Mouse (Mus musculus) hindbrain, embryonic 16.5 days (tissue): ENCODE results near the gene Lhfpl3. TPM values are rescaled to one million over a fixed set of nuclear protein-coding genes. Genes with fewer than 3 reads are reported as not detected.

Experiments used
- ATAC-seq: fragments of 200-750 bp; cut with Nextera tagmentation; 2 replicates; pipeline ENCODE4 v1.8.0; 2017; ENCODE audit warnings: moderate TSS enrichment, moderate library complexity
- H3K27ac ChIP-seq: fragments of 300-500 bp; sonication (generic); 2 replicates; pipeline ENCODE4 v1.5.1; 2014; ENCODE audit warnings: low read depth, mild to moderate bottlenecking, control low read depth, low read length, moderate library complexity
- H3K27me3 ChIP-seq: fragments of 300-500 bp; sonication (generic); replicated peaks from 2 replicates; pipeline ENCODE4 v1.6.1; 2014; ENCODE audit warnings: low read length; ENCODE audit not compliant: control insufficient read depth, insufficient read depth
- H3K36me3 ChIP-seq: fragments of 300-500 bp; sonication (generic); 2 replicates; pipeline ENCODE4 v1.6.1; 2014; ENCODE audit warnings: mild to moderate bottlenecking, low read length, moderate library complexity, mixed read lengths; ENCODE audit not compliant: control insufficient read depth, insufficient read depth
- H3K4me1 ChIP-seq: fragments of 300-500 bp; sonication (generic); 2 replicates; pipeline ENCODE4 v1.6.1; 2014; ENCODE audit warnings: low read depth, low read length; ENCODE audit not compliant: control insufficient read depth, insufficient read depth
- H3K4me2 ChIP-seq: fragments of 300-500 bp; sonication (generic); 2 replicates; pipeline ENCODE4 v1.6.1; 2014; ENCODE audit warnings: mild to moderate bottlenecking, low read length, control low read depth, moderate library complexity
- H3K4me3 ChIP-seq: fragments of 300-500 bp; sonication (generic); 2 replicates; pipeline ENCODE4 v1.5.1; 2014; ENCODE audit warnings: mild to moderate bottlenecking, low read length, control low read depth, moderate library complexity
- H3K9ac ChIP-seq: fragments of 300-500 bp; sonication (generic); 2 replicates; pipeline ENCODE4 v1.6.1; 2014; ENCODE audit warnings: low read depth, mild to moderate bottlenecking, control low read depth, low read length, moderate library complexity
- H3K9me3 ChIP-seq: fragments of 300-500 bp; sonication (generic); 2 replicates; pipeline ENCODE4 v1.6.1; 2014; ENCODE audit warnings: mild to moderate bottlenecking, low read length, moderate library complexity; ENCODE audit not compliant: control insufficient read depth
- WGBS: fragments of 180-500 bp; shearing (Covaris S2); extraction: QIAGEN DNeasy Blood & Tissue Kit; methylation state at CpG from one replicate; pipeline ENCODE4 v1.1.7; 2014; 5-methylcytosine and 5-hydroxymethylcytosine counted together
- polyA plus RNA-seq: library from polyadenylated mRNA; unstranded; fragments of >200 nt; fragmentation: Nextera tagmentation; extraction: Ambion mirVana; gene quantifications from 2 replicates; pipeline ENCODE4 v1.2.1, GENCODE M21; 2015

Lhfpl3 gene
- polyA plus RNA-seq, 1 experiment from 2014 or later: 34.5 TPM

- Histone ChIP-seq H3K9me3 (no peaks in the 10 kb centered on the region), H3K36me3 (no peaks in the 10 kb centered on the region), H3K4me1 (no peaks in the 10 kb centered on the region), H3K4me3 (no peak overlapping the region), H3K27me3 (no peaks in the 10 kb centered on the region), H3K9ac (no peak overlapping the region), H3K27ac (no peak overlapping the region), H3K4me2 (no peak overlapping the region)
- 88% methylated on average over 4 of the region's 4 CpGs for WGBS
- ATAC-seq: no peak
Observed at GRCm38 (mm10) chr5:23153210-23153609, 407.4 kb downstream of the Lhfpl3 start.

GRCm38 (mm10) chr5:23154439-23154838 is 408.6 kb downstream of the Lhfpl3 start:
- H3K4me2 ChIP-seq: no peak overlapping the region
- H3K9ac ChIP-seq: no peak overlapping the region
- ATAC-seq: no peak
- no peak overlapping the region for H3K27ac ChIP-seq
- no peaks in the 10 kb centered on the region for H3K9me3 ChIP-seq
- no peaks in the 10 kb centered on the region for H3K4me1 ChIP-seq
- H3K4me3 ChIP-seq: no peak overlapping the region
- 90% methylated on average over 1 of the region's 1 CpGs for WGBS
- H3K36me3 ChIP-seq: no peaks in the 10 kb centered on the region
- H3K27me3 ChIP-seq: no peaks in the 10 kb centered on the region

- Histone ChIP-seq H3K4me3 (no peak overlapping the region), H3K9me3 (no peaks in the 10 kb centered on the region), H3K36me3 (no peaks in the 10 kb centered on the region), H3K4me2 (peak overlapping the region; percentile 14), H3K4me1 (peaks cover 4% of the 10 kb centered on the region), H3K27me3 (no peaks in the 10 kb centered on the region), H3K27ac (peak overlapping the region; percentile 53; the same call in 1 of the 2 replicates), H3K9ac (no peak overlapping the region)
- WGBS: 10% methylated on average over 6 of the region's 6 CpGs
- peak; percentile 87 for ATAC-seq
Observed at GRCm38 (mm10) chr5:23165947-23166350, 420.1 kb downstream of the Lhfpl3 start.

GRCm38 (mm10) chr5:23166658-23167057 is 420.8 kb downstream of the Lhfpl3 start:
- WGBS: 79% methylated on average over 1 of the region's 1 CpGs

GRCm38 (mm10) chr5:23189633-23190032 is 443.8 kb downstream of the Lhfpl3 start:
- Histone ChIP-seq H3K27ac (no peak overlapping the region), H3K9me3 (no peaks in the 10 kb centered on the region), H3K36me3 (no peaks in the 10 kb centered on the region), H3K4me3 (no peak overlapping the region), H3K9ac (no peak overlapping the region), H3K4me1 (no peaks in the 10 kb centered on the region), H3K4me2 (no peak overlapping the region), H3K27me3 (no peaks in the 10 kb centered on the region)
- ATAC-seq: no peak
- 81% methylated on average over 6 of the region's 6 CpGs for WGBS

More at GRCm38 (mm10) chr5:23166658-23167057, 420.8 kb downstream of the Lhfpl3 start:
- peak; percentile 51; the same call in 1 of the 2 replicates for ATAC-seq
- Histone ChIP-seq H3K27ac (no peak overlapping the region), H3K4me1 (peaks cover 4% of the 10 kb centered on the region), H3K9me3 (no peaks in the 10 kb centered on the region), H3K36me3 (no peaks in the 10 kb centered on the region), H3K9ac (no peak overlapping the region), H3K27me3 (no peaks in the 10 kb centered on the region), H3K4me2 (no peak overlapping the region), H3K4me3 (no peak overlapping the region)

GRCm38 (mm10) chr5:23196879-23197278 is 451.0 kb downstream of the Lhfpl3 start:
- no peaks in the 10 kb centered on the region for H3K27me3 ChIP-seq
- H3K36me3 ChIP-seq: no peaks in the 10 kb centered on the region
- H3K4me1 ChIP-seq: no peaks in the 10 kb centered on the region
- 48% methylated on average over 4 of the region's 4 CpGs for WGBS
- ATAC-seq: peak; percentile 74
- no peak overlapping the region for H3K4me2 ChIP-seq
- H3K9me3 ChIP-seq: no peaks in the 10 kb centered on the region
- H3K4me3 ChIP-seq: no peak overlapping the region
- no peak overlapping the region for H3K9ac ChIP-seq
- H3K27ac ChIP-seq: no peak overlapping the region

GRCm38 (mm10) chr5:23213086-23213485 is 467.2 kb downstream of the Lhfpl3 start:
- Histone ChIP-seq H3K9ac (no peak overlapping the region), H3K27ac (no peak overlapping the region), H3K4me2 (no peak overlapping the region), H3K4me1 (no peaks in the 10 kb centered on the region), H3K9me3 (no peaks in the 10 kb centered on the region), H3K4me3 (no peak overlapping the region), H3K36me3 (no peaks in the 10 kb centered on the region), H3K27me3 (no peaks in the 10 kb centered on the region)
- WGBS: 69% methylated on average over 5 of the region's 5 CpGs
- ATAC-seq: no peak

GRCm38 (mm10) chr5:23214646-23215045 is 468.8 kb downstream of the Lhfpl3 start:
- no peak for ATAC-seq
- Histone ChIP-seq H3K4me2 (no peak overlapping the region), H3K9me3 (no peaks in the 10 kb centered on the region), H3K27ac (no peak overlapping the region), H3K9ac (no peak overlapping the region), H3K27me3 (no peaks in the 10 kb centered on the region), H3K4me1 (no peaks in the 10 kb centered on the region), H3K4me3 (no peak overlapping the region), H3K36me3 (no peaks in the 10 kb centered on the region)
- 90% methylated on average over 3 of the region's 3 CpGs for WGBS

- no peak for ATAC-seq
- H3K4me1 ChIP-seq: no peaks in the 10 kb centered on the region
- H3K9me3 ChIP-seq: no peaks in the 10 kb centered on the region
- no peak overlapping the region for H3K9ac ChIP-seq
- no peaks in the 10 kb centered on the region for H3K36me3 ChIP-seq
- no peak overlapping the region for H3K4me3 ChIP-seq
- WGBS: 88% methylated on average over 1 of the region's 1 CpGs
- no peaks in the 10 kb centered on the region for H3K27me3 ChIP-seq
- no peak overlapping the region for H3K4me2 ChIP-seq
- no peak overlapping the region for H3K27ac ChIP-seq
Observed at GRCm38 (mm10) chr5:23219655-23220054, 473.8 kb downstream of the Lhfpl3 start.
